15 mouse cellular contexts compared by ENCODE assay signal in the genomic region with DNA sequence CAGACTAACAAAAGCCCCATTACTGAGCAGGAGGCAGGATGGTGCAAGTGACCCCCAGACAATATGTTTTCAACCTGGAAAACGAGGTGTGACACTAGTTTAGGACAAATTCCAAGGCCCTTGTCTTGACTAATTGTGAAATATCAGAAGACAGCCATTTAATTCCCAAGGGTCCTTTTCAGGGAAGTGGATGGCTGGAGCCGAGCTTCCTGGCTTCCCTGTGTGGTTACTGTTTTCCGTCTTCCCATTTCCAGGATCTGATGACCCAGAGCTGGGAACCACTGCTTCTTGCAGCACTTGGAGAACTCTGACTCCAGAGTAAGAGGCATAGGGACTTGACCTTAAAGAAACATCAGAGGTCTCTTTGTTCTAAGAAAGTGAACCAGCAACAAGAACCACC. TPM values are rescaled to one million over a fixed set of nuclear protein-coding genes. Genes with fewer than 3 reads are reported as not detected.
"Had no signal": no experiment of that assay in that cellular context is flagged by ENCODE, and none has a peak within 500 bp of the region (broad histone marks: within the 10 kb centered on the region; RNA-seq: fewer than 3 reads in every experiment).

No protein-coding gene starts in this region.

- H3K9me3 ChIP-seq: limb, embryonic 15.5 days; liver, embryonic 13.5 days; lung, embryonic 15.5 days; neural tube, embryonic 12.5 days had no signal

- H3K27me3 ChIP-seq: limb, embryonic 15.5 days; liver, embryonic 13.5 days; lung, embryonic 15.5 days; midbrain, embryonic 15.5 days; neural tube, embryonic 12.5 days had no signal

- H3K4me3 ChIP-seq: limb, embryonic 15.5 days; liver, embryonic 13.5 days; lung, embryonic 15.5 days; megakaryocyte, embryonic 14.5 days; midbrain, embryonic 15.5 days; neural tube, embryonic 12.5 days had no signal

- DNase-seq: layer of hippocampus, adult 9-11 months; layer of hippocampus, postnatal 36 days; liver, embryonic 13.5 days; liver, postnatal 0 days; lung, postnatal 14 days; spleen, adult 18-20 months; thymus, adult 2 months; thymus, postnatal 25 days had no signal

- H3K4me1 ChIP-seq: liver, embryonic 13.5 days; midbrain, embryonic 15.5 days; neural tube, embryonic 12.5 days had no signal

- H3K27ac ChIP-seq: limb, embryonic 15.5 days; liver, embryonic 13.5 days; lung, embryonic 15.5 days; macrophage; midbrain, embryonic 15.5 days; neural tube, embryonic 12.5 days had no signal

- H3K36me3 ChIP-seq: limb, embryonic 15.5 days; liver, embryonic 13.5 days; lung, embryonic 15.5 days; midbrain, embryonic 15.5 days; neural tube, embryonic 12.5 days had no signal

RNA-seq across cellular contexts. Expression of gene Il1r1, which starts 43.2 kb away (rescaled TPM):
- total RNA-seq: monocyte, adult 5-6 weeks had no signal
